Mouse (Mus musculus) forebrain, postnatal 0 days (tissue): ENCODE results near the gene Arhgef7. TPM values are rescaled to one million over a fixed set of nuclear protein-coding genes. Genes with fewer than 3 reads are reported as not detected.

ENCODE experiments used
- ATAC-seq: fragments of 200-750 bp; cut with Nextera tagmentation; 2 replicates; pipeline ENCODE4 v1.8.0; 2017; ENCODE audit warnings: mild to moderate bottlenecking, moderate library complexity
- DNase-seq: peaks from one replicate; pipeline ENCODE4 v3.0.0-alpha.2; 2015
- H3K27ac ChIP-seq: fragments of 300-500 bp; sonication (generic); 2 replicates; pipeline ENCODE4 v1.5.1; 2014; ENCODE audit warnings: low read depth, mild to moderate bottlenecking, antibody characterized with exemption, low read length, moderate library complexity, mixed read lengths
- H3K27me3 ChIP-seq: fragments of 300-500 bp; sonication (generic); 2 replicates; pipeline ENCODE4 v1.6.1; 2014; ENCODE audit warnings: mild to moderate bottlenecking, low read length, mixed read lengths; ENCODE audit not compliant: insufficient read depth
- H3K36me3 ChIP-seq: fragments of 300-500 bp; sonication (generic); 2 replicates; pipeline ENCODE4 v1.6.1; 2014; ENCODE audit warnings: mild to moderate bottlenecking, moderate library complexity; ENCODE audit not compliant: insufficient read depth
- H3K4me1 ChIP-seq: fragments of 300-500 bp; sonication (generic); 2 replicates; pipeline ENCODE4 v1.6.1; 2014; ENCODE audit warnings: antibody characterized with exemption; ENCODE audit not compliant: insufficient read depth
- H3K4me2 ChIP-seq: fragments of 300-500 bp; sonication (generic); 2 replicates; pipeline ENCODE4 v1.6.1; 2014; ENCODE audit warnings: low read depth, mild to moderate bottlenecking, moderate library complexity
- H3K4me3 ChIP-seq: fragments of 300-500 bp; sonication (generic); 2 replicates; pipeline ENCODE4 v1.5.1; 2014; ENCODE audit warnings: low read depth, low read length, mixed read lengths
- H3K9ac ChIP-seq: fragments of 300-500 bp; sonication (generic); 2 replicates; pipeline ENCODE4 v1.6.1; 2014; ENCODE audit warnings: mild to moderate bottlenecking
- H3K9me3 ChIP-seq: fragments of 300-500 bp; sonication (generic); 2 replicates; pipeline ENCODE4 v1.6.1; 2016; ENCODE audit warnings: low read length
- CTCF ChIP-seq: sonication (generic); IDR thresholded peaks from 2 replicates; pipeline ENCODE4 v1.5.1; 2016; ENCODE audit warnings: antibody characterized with exemption, control low read depth, low read depth
- WGBS: fragments of 180-500 bp; shearing (Covaris S2); extraction: QIAGEN DNeasy Blood & Tissue Kit; methylation state at CpG from one replicate; pipeline ENCODE4 v1.1.7; 2014; 5-methylcytosine and 5-hydroxymethylcytosine counted together
- polyA plus RNA-seq: library from polyadenylated mRNA; unstranded; fragments of >200 nt; fragmentation: Nextera tagmentation; extraction: Ambion mirVana; gene quantifications from 2 replicates; pipeline ENCODE4 v1.2.1, GENCODE M21; 2015
- total RNA-seq: library from RNA; depleted of rRNA; stranded (reverse); fragments of >200 nt; gene quantifications from 2 replicates; pipeline ENCODE4 v1.2.3, GENCODE M21; 2014

The Arhgef7 gene
- total and polyA plus RNA-seq, 2 experiments from 2014 or later: 59.5 to 114 TPM

DNA sequence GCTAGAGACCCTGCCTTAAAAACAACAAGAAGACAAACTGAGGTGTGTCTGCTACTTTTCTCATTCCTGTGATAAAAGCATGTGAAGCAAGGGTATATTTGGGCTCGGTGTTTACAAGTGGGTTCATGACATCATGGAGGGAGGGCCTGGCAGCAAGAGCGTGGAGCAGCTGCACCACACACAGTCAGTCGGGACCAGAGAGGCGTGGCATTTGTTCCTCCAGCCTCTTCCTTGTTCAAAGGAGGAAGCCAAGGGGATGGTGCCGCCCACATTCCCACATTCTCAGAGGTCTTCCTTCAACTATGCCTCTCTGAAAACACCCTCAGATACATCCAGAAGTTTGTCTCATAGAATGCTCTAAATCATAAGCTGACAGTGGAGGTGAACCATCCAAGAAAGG, 23.7 kb upstream of the Arhgef7 start:
- H3K4me3 ChIP-seq: no peak overlapping the region
- no peak for DNase-seq
- WGBS: 91% methylated on average over 5 of the region's 5 CpGs
- no peak for TF ChIP-seq CTCF
- H3K36me3 ChIP-seq: no peaks in the 10 kb centered on the region
- no peak overlapping the region for H3K4me2 ChIP-seq
- H3K4me1 ChIP-seq: peaks cover 4% of the 10 kb centered on the region; the same call in 1 of the 2 replicates
- no peak overlapping the region for H3K27ac ChIP-seq
- H3K9me3 ChIP-seq: no peaks in the 10 kb centered on the region
- H3K9ac ChIP-seq: no peak overlapping the region
- ATAC-seq: no peak
- H3K27me3 ChIP-seq: no peaks in the 10 kb centered on the region

DNA sequence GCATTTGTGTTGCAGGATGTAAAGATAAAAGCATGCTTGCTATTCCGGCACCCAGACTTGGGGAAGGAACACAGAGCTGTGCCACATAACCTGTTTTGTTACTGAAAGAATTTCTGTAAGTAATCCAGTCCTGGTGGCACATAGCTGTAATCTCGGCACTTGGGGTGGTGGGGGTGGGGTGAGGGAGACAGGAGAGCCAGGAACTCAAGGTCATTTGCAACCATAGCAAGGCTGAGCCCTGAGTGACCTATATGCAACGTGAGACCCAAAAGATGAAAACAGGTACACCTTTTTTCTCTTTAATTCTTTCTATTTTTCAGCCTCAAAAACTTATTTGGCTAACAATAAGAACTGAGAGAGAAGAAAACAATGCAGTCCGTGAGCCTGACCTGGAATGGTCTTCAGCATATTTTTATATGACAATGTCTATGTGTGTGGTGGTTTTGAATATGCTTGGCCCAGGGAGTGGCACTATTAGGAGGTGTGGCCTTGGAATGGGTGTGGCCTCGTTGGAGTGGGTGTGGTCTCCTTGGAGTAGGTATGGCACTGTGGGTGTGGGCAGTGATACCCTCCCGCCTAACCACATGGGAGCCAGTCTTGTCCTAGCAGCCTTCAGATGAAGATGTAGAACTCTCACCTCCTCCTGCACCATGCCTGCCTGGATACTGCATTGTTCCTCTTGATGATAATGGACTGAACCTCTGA, 22.7 kb upstream of the Arhgef7 start:
- no peaks in the 10 kb centered on the region for H3K27me3 ChIP-seq
- H3K4me1 ChIP-seq: peaks cover 4% of the 10 kb centered on the region; the same call in 1 of the 2 replicates
- DNase-seq: no peak
- no peaks in the 10 kb centered on the region for H3K36me3 ChIP-seq
- no peak overlapping the region for H3K27ac ChIP-seq
- TF ChIP-seq CTCF: no peak
- H3K4me3 ChIP-seq: no peak overlapping the region
- H3K4me2 ChIP-seq: no peak overlapping the region
- no peak overlapping the region for H3K9ac ChIP-seq
- no peaks in the 10 kb centered on the region for H3K9me3 ChIP-seq
- 71% methylated on average over 6 of the region's 6 CpGs for WGBS
- ATAC-seq: no peak

DNA sequence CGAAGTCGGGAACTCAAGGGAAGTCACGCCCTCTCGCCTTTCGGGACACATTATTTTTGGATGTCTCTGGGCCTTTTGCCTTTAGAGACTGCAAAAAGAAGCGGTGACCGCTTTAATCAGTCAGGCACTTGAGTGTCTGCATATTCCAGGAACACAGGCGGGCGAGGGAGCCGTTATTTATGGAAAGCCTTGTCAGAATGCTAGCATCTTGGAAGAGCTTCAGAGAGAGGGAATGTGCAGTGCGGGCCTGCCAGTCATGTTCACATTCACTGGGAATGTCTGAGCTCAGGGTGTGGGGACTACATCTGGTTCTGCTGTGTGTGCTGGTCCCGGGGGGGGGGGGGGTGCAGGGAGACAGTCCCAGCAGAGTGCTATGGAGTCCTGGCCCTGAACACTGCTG, 21.7 kb upstream of the Arhgef7 start:
- Histone ChIP-seq H3K27ac (peak overlapping the region; percentile 17), H3K9ac (no peak overlapping the region), H3K36me3 (no peaks in the 10 kb centered on the region), H3K4me2 (no peak overlapping the region), H3K4me3 (no peak overlapping the region), H3K27me3 (no peaks in the 10 kb centered on the region), H3K9me3 (no peaks in the 10 kb centered on the region), H3K4me1 (peaks cover 4% of the 10 kb centered on the region; the same call in 1 of the 2 replicates)
- ATAC-seq (peak; percentile 42), DNase-seq (peak; percentile 47)
- TF ChIP-seq CTCF: no peak
- WGBS: 75% methylated on average over 12 of the region's 12 CpGs

DNA sequence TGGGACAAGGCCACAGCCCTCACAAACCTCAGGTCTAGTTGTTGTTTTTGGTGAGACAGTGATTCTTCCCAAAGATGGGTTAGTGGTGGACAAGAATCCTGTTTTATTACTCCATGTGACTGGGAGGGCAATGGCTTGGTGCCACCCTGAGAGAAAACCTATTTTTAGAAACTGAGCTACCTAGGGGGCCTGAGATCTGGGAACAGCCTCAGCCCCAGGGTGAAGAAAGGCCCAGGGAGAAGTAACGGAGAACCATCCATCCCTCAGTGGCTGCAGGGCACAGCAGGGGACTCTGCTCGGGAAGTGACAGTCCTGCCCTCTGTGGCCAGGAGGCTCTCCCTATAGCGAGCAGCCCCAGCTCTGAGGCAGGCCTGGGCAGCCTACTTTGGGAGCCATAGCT, 19.8 kb upstream of the Arhgef7 start:
- Histone ChIP-seq H3K9ac (no peak overlapping the region), H3K27ac (no peak overlapping the region), H3K4me2 (no peak overlapping the region), H3K36me3 (no peaks in the 10 kb centered on the region), H3K27me3 (no peaks in the 10 kb centered on the region), H3K4me1 (peaks cover 4% of the 10 kb centered on the region; the same call in 1 of the 2 replicates), H3K9me3 (no peaks in the 10 kb centered on the region), H3K4me3 (no peak overlapping the region)
- 29% methylated on average over 3 of the region's 3 CpGs for WGBS
- TF ChIP-seq CTCF: no peak
- ATAC-seq: no peak
- DNase-seq: no peak

DNA sequence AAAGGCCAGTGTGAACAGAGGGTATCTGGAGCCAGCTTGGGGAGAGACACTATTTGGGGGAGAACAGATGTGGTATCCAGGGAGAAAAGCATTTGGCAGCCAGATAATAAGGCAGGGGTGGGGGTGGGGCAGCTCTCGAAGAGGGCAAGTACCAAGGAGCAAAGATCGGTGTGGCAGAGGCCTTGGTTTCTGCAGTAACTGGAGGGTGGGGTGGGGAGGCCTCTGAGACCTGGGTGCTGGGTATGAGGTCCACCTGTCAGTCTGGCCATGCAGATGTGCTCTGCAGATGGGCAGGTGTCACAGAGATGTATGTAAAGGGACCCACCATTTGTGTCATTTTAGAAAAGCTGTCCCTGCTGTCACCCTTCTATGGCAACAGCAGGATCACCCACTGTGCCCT, 18.7 kb upstream of the Arhgef7 start:
- DNase-seq (no peak), ATAC-seq (no peak)
- no peaks in the 10 kb centered on the region for H3K9me3 ChIP-seq
- H3K36me3 ChIP-seq: no peaks in the 10 kb centered on the region
- H3K27me3 ChIP-seq: no peaks in the 10 kb centered on the region
- H3K9ac ChIP-seq: no peak overlapping the region
- no peak overlapping the region for H3K4me2 ChIP-seq
- H3K27ac ChIP-seq: no peak overlapping the region
- H3K4me3 ChIP-seq: no peak overlapping the region
- 54% methylated on average over 2 of the region's 2 CpGs for WGBS
- H3K4me1 ChIP-seq: peaks cover 4% of the 10 kb centered on the region; the same call in 1 of the 2 replicates
- no peak for TF ChIP-seq CTCF

DNA sequence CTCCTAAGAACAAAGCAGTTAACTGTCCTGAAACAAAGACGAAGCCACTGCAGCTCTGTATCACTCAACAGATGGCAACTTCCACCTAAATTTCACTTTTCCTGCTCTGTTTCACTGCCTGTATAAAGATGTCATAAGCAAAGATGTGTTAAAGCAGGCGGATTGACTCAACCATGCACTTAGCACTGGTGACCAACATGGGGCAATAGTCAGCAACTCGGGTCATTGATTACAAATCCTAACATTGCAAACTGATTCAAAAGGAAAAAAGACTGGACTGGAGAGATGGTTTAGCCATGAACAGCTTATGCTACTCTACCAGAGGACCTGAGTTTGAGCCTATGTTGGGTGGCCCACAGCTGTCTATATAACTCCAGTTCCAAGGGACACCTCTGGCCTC, 18.0 kb upstream of the Arhgef7 start:
- H3K4me2 ChIP-seq: no peak overlapping the region
- DNase-seq (no peak), ATAC-seq (no peak)
- no peaks in the 10 kb centered on the region for H3K9me3 ChIP-seq
- H3K27me3 ChIP-seq: no peaks in the 10 kb centered on the region
- peaks cover 4% of the 10 kb centered on the region; the same call in 1 of the 2 replicates for H3K4me1 ChIP-seq
- H3K4me3 ChIP-seq: no peak overlapping the region
- no peaks in the 10 kb centered on the region for H3K36me3 ChIP-seq
- no peak for TF ChIP-seq CTCF
- no peak overlapping the region for H3K9ac ChIP-seq
- WGBS: 90% methylated on average over 3 of the region's 3 CpGs
- no peak overlapping the region for H3K27ac ChIP-seq

DNA sequence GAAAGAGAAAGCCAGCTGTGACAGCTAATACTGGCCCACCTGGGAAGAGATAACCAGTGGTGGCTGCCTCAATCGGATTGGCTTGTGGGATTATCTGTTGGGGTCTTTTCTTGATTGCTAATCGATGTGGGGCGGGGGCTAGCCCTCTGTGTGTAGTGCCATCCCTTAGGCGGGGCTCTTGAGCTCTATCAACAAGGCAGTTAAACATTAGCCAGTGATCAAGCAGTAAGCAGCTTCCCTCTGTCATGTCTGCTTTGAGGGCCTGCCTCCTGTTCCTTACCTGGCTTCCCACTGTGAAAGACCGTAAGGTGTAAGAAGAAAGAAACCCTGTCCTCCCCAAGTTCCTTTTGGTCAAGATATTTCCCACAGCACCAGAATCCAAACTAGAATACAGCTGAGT, 17.1 kb upstream of the Arhgef7 start:
- H3K36me3 ChIP-seq: no peaks in the 10 kb centered on the region
- DNase-seq: no peak
- H3K4me2 ChIP-seq: no peak overlapping the region
- no peak for ATAC-seq
- H3K4me3 ChIP-seq: no peak overlapping the region
- TF ChIP-seq CTCF: no peak
- H3K27ac ChIP-seq: no peak overlapping the region
- peaks cover 4% of the 10 kb centered on the region; the same call in 1 of the 2 replicates for H3K4me1 ChIP-seq
- no peaks in the 10 kb centered on the region for H3K9me3 ChIP-seq
- no peak overlapping the region for H3K9ac ChIP-seq
- 42% methylated on average over 5 of the region's 5 CpGs for WGBS
- no peaks in the 10 kb centered on the region for H3K27me3 ChIP-seq
